Mouse (Mus musculus): ENCODE results near the gene Nudt17. TPM values are rescaled to one million over a fixed set of nuclear protein-coding genes. Genes with fewer than 3 reads are reported as not detected.

Gene Nudt17
- polyA plus RNA-seq, 1 experiment = not detected

GRCm38 (mm10) chr3:96714286-96714685 lies 5.9 kb upstream of the Nudt17 start:
- H3K4me1 ChIP-seq (ENCODE audit: control insufficient read depth, insufficient read depth, low read length) = peaks cover 3% of the 10 kb centered on the region; the same call in 1 of the 2 replicates
- no peak overlapping the region for H3K4me3 ChIP-seq (ENCODE audit: insufficient read depth, low read depth, low read length)
- TF ChIP-seq POLR2A (IDR thresholded peaks at IDR 0.05; ENCODE audit: insufficient read depth, low read depth, low read length) = no peak
- no peak for TF ChIP-seq CTCF (IDR thresholded peaks at IDR 0.05; ENCODE audit: insufficient read depth, low read depth, low read length)
- no peak overlapping the region for H3K27ac ChIP-seq (ENCODE audit: insufficient read depth, low read depth, low read length)
- WGBS = 92% methylated on average over 5 of the region's 5 CpGs

- TF ChIP-seq CTCF (IDR thresholded peaks at IDR 0.05; ENCODE audit: insufficient read depth, low read depth, low read length) = no peak
- no peak for TF ChIP-seq POLR2A (IDR thresholded peaks at IDR 0.05; ENCODE audit: insufficient read depth, low read depth, low read length)
- WGBS = 51% methylated on average over 2 of the region's 2 CpGs
- H3K4me1 ChIP-seq (ENCODE audit: control insufficient read depth, insufficient read depth, low read length) = peaks cover 5% of the 10 kb centered on the region; the same call in 1 of the 2 replicates
- no peak overlapping the region for H3K27ac ChIP-seq (ENCODE audit: insufficient read depth, low read depth, low read length)
- no peak overlapping the region for H3K4me3 ChIP-seq (ENCODE audit: insufficient read depth, low read depth, low read length)
Measured at GRCm38 (mm10) chr3:96708684-96709064, 312 bp upstream of the Nudt17 start.

GRCm38 (mm10) chr3:96706984-96707383 lies 1.4 kb downstream of the Nudt17 start:
- no peak overlapping the region for H3K4me3 ChIP-seq (ENCODE audit: insufficient read depth, low read depth, low read length)
- H3K4me1 ChIP-seq (ENCODE audit: control insufficient read depth, insufficient read depth, low read length) = peaks cover 5% of the 10 kb centered on the region; the same call in 1 of the 2 replicates
- no peak overlapping the region for H3K27ac ChIP-seq (ENCODE audit: insufficient read depth, low read depth, low read length)
- TF ChIP-seq POLR2A (IDR thresholded peaks at IDR 0.05; ENCODE audit: insufficient read depth, low read depth, low read length) (no peak), CTCF (IDR thresholded peaks at IDR 0.05; ENCODE audit: insufficient read depth, low read depth, low read length) (no peak)
- 79% methylated on average over 7 of the region's 7 CpGs for WGBS

DNA sequence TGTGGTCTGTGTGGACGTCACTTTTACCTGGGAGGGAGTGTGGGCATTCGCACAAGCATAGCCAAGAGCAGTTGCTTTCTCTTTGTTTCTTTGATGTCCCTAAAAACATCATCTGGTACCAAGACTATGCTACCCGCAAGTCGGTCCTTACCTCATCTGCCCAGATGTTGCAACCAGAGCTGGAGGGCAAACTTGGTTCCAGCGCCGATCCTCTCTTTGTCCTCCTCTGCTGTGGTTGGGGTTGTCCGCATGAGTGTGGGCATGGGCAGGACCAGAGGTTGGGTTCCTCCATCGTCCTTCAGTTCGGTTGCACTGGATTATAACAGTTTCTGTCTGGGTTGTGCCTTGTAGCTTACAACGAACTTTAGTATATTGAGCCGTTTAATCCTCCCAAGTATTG lies 2.1 kb downstream of the Nudt17 start:
- TF ChIP-seq POLR2A (IDR thresholded peaks at IDR 0.05; ENCODE audit: insufficient read depth, low read depth, low read length) = no peak
- no peak for TF ChIP-seq CTCF (IDR thresholded peaks at IDR 0.05; ENCODE audit: insufficient read depth, low read depth, low read length)
- H3K4me3 ChIP-seq (ENCODE audit: insufficient read depth, low read depth, low read length) = no peak overlapping the region
- 93% methylated on average over 11 of the region's 11 CpGs for WGBS
- peaks cover 5% of the 10 kb centered on the region; the same call in 1 of the 2 replicates for H3K4me1 ChIP-seq (ENCODE audit: control insufficient read depth, insufficient read depth, low read length)
- H3K27ac ChIP-seq (ENCODE audit: insufficient read depth, low read depth, low read length) = no peak overlapping the region

GRCm38 (mm10) chr3:96704778-96705177 lies 3.6 kb downstream of the Nudt17 start:
- Histone ChIP-seq H3K4me3 (ENCODE audit: insufficient read depth, low read depth, low read length) (no peak overlapping the region), H3K27ac (ENCODE audit: insufficient read depth, low read depth, low read length) (no peak overlapping the region), H3K4me1 (ENCODE audit: control insufficient read depth, insufficient read depth, low read length) (peaks cover 5% of the 10 kb centered on the region; the same call in 1 of the 2 replicates)
- 65% methylated on average over 11 of the region's 11 CpGs for WGBS
- TF ChIP-seq CTCF (IDR thresholded peaks at IDR 0.05; ENCODE audit: insufficient read depth, low read depth, low read length) (peak; percentile 41; the same call in 1 of the 2 replicates), POLR2A (IDR thresholded peaks at IDR 0.05; ENCODE audit: insufficient read depth, low read depth, low read length) (no peak)

DNA sequence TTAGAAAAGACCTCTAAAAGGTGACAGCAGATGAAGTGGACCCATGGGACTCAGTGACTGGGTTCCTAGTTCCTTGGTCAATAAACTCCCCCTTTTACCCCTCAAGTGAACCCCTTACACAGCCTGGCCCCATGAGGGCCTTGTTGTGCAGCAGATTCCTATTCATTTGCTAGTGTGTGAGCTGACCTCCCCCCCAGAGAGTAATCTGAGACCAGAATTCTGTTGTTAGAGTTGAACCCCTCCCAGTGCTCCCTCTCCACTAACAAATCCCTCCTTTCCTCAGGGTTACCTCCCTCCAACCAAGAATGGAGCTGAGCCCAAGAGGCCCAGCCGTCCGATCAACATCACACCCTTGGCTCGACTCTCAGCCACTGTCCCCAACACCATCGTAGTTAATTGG lies 7.4 kb downstream of the Nudt17 start:
- TF ChIP-seq POLR2A (IDR thresholded peaks at IDR 0.05; ENCODE audit: insufficient read depth, low read depth, low read length) = no peak
- no peak for TF ChIP-seq CTCF (IDR thresholded peaks at IDR 0.05; ENCODE audit: insufficient read depth, low read depth, low read length)
- Histone ChIP-seq H3K4me1 (ENCODE audit: control insufficient read depth, insufficient read depth, low read length) (peaks cover 8% of the 10 kb centered on the region), H3K4me3 (ENCODE audit: insufficient read depth, low read depth, low read length) (no peak overlapping the region), H3K27ac (ENCODE audit: insufficient read depth, low read depth, low read length) (no peak overlapping the region)
- WGBS = 80% methylated on average over 4 of the region's 4 CpGs

DNA sequence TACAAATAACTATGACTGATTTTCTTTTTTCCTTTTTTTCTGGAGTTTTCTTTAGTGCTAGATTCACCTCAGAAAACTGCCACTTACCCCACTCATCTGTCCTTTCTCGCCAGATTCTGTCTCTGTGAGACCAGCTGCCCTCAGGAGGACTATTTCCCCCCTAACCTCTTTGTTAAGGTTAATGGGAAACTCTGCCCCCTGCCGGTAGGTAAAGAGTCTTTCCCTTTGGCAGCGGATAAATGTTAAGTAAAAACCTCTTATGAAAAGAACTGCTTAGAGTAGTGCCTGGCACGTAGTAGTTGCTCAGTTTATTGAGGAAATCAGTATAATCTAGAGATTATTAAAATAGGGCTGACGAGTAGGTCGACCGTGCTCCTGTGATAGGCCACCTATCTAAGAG lies 8.0 kb downstream of the Nudt17 start:
- TF ChIP-seq CTCF (IDR thresholded peaks at IDR 0.05; ENCODE audit: insufficient read depth, low read depth, low read length) = no peak
- TF ChIP-seq POLR2A (IDR thresholded peaks at IDR 0.05; ENCODE audit: insufficient read depth, low read depth, low read length) = no peak
- H3K4me3 ChIP-seq (ENCODE audit: insufficient read depth, low read depth, low read length) = no peak overlapping the region
- H3K27ac ChIP-seq (ENCODE audit: insufficient read depth, low read depth, low read length) = no peak overlapping the region
- peaks cover 8% of the 10 kb centered on the region for H3K4me1 ChIP-seq (ENCODE audit: control insufficient read depth, insufficient read depth, low read length)
- 56% methylated on average over 7 of the region's 7 CpGs for WGBS

- TF ChIP-seq POLR2A (IDR thresholded peaks at IDR 0.05; ENCODE audit: insufficient read depth, low read depth, low read length) (no peak), CTCF (IDR thresholded peaks at IDR 0.05; ENCODE audit: insufficient read depth, low read depth, low read length) (no peak)
- Histone ChIP-seq H3K4me3 (ENCODE audit: insufficient read depth, low read depth, low read length) (no peak overlapping the region), H3K4me1 (ENCODE audit: control insufficient read depth, insufficient read depth, low read length) (peaks cover 8% of the 10 kb centered on the region), H3K27ac (ENCODE audit: insufficient read depth, low read depth, low read length) (no peak overlapping the region)
- 63% methylated on average over 19 of the region's 19 CpGs for WGBS
Measured at GRCm38 (mm10) chr3:96698993-96699690, 9.2 kb downstream of the Nudt17 start.

DNA sequence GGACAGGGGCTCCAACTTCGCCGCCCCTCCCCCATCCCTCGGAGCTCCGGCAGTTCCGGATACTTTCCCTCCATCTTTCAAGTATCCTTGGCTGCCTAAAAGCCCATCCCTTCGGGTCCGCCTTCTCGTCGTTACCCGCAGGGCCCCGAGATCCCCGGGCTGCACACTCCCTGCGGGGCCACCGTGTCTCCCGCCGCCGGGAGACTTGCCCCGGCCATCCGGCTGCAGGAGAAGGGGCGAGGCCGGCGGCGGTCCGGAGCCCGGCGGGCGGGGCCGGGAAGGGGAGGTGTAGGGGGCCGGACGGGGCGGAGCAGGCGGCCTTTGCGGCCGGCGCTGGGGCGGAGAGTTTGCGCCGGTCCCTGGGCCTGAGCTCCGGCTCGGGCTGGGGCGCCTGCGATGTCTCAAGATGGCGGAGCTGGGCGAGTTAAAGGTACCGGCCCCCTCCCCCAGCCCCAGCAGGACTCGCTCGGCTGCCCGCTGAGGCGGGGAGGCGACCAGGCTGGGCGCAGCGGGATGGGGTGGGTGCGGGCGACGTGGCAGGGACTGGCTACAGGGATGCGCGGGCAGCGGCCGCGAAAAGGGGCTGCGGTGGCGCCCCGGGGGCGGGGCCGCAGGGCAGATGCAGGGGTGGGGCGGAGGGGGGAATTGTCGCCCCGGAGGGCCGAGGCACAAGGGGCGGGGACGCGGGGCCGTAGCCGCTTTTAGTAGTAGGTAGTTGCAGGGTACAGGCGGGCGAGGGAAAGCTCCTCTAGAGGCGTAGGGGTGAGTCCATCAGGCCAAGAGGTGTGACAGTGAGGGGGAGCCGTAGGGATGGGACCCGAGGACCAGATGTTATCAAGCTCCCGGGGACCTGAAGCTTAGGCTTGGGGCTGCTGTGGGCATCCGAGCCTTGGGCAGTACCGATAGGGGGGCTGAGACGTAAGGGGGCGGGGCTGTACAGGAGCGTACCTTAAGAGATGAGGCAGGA lies 11.3 kb downstream of the Nudt17 start:
- WGBS = under 1% methylated on average over 82 of the region's 85 CpGs
- Histone ChIP-seq H3K27ac (ENCODE audit: insufficient read depth, low read depth, low read length) (peak overlapping the region; percentile 47; the same call in 1 of the 2 replicates), H3K4me3 (ENCODE audit: insufficient read depth, low read depth, low read length) (peak overlapping the region; percentile 80), H3K4me1 (ENCODE audit: control insufficient read depth, insufficient read depth, low read length) (peaks cover 8% of the 10 kb centered on the region)
- TF ChIP-seq POLR2A (IDR thresholded peaks at IDR 0.05; ENCODE audit: insufficient read depth, low read depth, low read length) (no peak), CTCF (IDR thresholded peaks at IDR 0.05; ENCODE audit: insufficient read depth, low read depth, low read length) (no peak)

Data from olfactory bulb, adult 2 months (tissue).